Mouse (Mus musculus): Measurements from ENCODE around the gene Lsm14b.

The Lsm14b gene

GRCm38 (mm10) chr2:180020091-180020661 is 4.6 kb upstream of the Lsm14b start:
- DNase-seq, result peak; percentile 86

GRCm38 (mm10) chr2:180020919-180021318 is 3.9 kb upstream of the Lsm14b start:
- peak; percentile 68 for DNase-seq

- DNase-seq, result peak; percentile 49
Measured at GRCm38 (mm10) chr2:180022751-180023150, 2.0 kb upstream of the Lsm14b start.

GRCm38 (mm10) chr2:180025135-180025860 is 511 bp downstream of the Lsm14b start:
- peak; percentile 82 for DNase-seq

- no peak for DNase-seq
Measured at GRCm38 (mm10) chr2:180025861-180026200, 1.0 kb downstream of the Lsm14b start.

- peak; percentile 33 for DNase-seq
Measured at GRCm38 (mm10) chr2:180027768-180028167, 3.0 kb downstream of the Lsm14b start.

GRCm38 (mm10) chr2:180031270-180031669 is 6.5 kb downstream of the Lsm14b start:
- DNase-seq, result no peak

GRCm38 (mm10) chr2:180032925-180033324 is 8.1 kb downstream of the Lsm14b start:
- DNase-seq, result no peak

- no peak for DNase-seq
Measured at GRCm38 (mm10) chr2:180033956-180034355, 9.2 kb downstream of the Lsm14b start.

GRCm38 (mm10) chr2:180034753-180035152 is 10.0 kb downstream of the Lsm14b start:
- DNase-seq, result no peak

- DNase-seq, result no peak
Measured at GRCm38 (mm10) chr2:180040406-180040805, 15.6 kb downstream of the Lsm14b start.

- no peak for DNase-seq
Measured at GRCm38 (mm10) chr2:180041577-180042255, 16.9 kb downstream of the Lsm14b start.

GRCm38 (mm10) chr2:180042256-180042857 is 17.6 kb downstream of the Lsm14b start, which contains the start of the genes Psma7 and Ss18l1:
Gene Psma7 (minus strand): TSS chr2:180042433.
Gene Ss18l1 (plus strand): TSS chr2:180042509.
- peak; percentile 91 for DNase-seq

- no peak for DNase-seq
Measured at GRCm38 (mm10) chr2:180042858-180043515, 18.2 kb downstream of the Lsm14b start.

GRCm38 (mm10) chr2:180045283-180045682 is 20.5 kb downstream of the Lsm14b start:
- peak; percentile 50 for DNase-seq

GRCm38 (mm10) chr2:180047580-180047979 is 22.8 kb downstream of the Lsm14b start:
- DNase-seq, result no peak

GRCm38 (mm10) chr2:180047980-180048635 is 23.3 kb downstream of the Lsm14b start:
- DNase-seq, result no peak

- peak; percentile 82 for DNase-seq
Measured at GRCm38 (mm10) chr2:180050986-180051385, 26.2 kb downstream of the Lsm14b start.

- DNase-seq, result peak; percentile 35
Measured at GRCm38 (mm10) chr2:180051986-180052733, 27.4 kb downstream of the Lsm14b start.

GRCm38 (mm10) chr2:180053001-180053400 is 28.2 kb downstream of the Lsm14b start:
- no peak for DNase-seq

GRCm38 (mm10) chr2:180063338-180064131 is 38.7 kb downstream of the Lsm14b start:
- DNase-seq, result no peak

Data from cerebellum, adult 11-12 months (tissue).